Mouse (Mus musculus): ENCODE measurements around the gene Zfyve28. TPM values are rescaled to one million over a fixed set of nuclear protein-coding genes. Genes with fewer than 3 reads are reported as not detected.
A peak's percentile ranks its signal among the peaks of the same experiment; 100 is the strongest.

The Zfyve28 gene
- total RNA-seq, 2 experiments from 2014 or later = 0.66 to 1.2 TPM

- intact Hi-C loops (cut with DNase I; ENCODE audit: low total_unique reads) = no loop called here
- no peak for DNase-seq
Observed at GRCm38 (mm10) chr5:34287838-34288145, 457 bp downstream of the Zfyve28 start.

DNA sequence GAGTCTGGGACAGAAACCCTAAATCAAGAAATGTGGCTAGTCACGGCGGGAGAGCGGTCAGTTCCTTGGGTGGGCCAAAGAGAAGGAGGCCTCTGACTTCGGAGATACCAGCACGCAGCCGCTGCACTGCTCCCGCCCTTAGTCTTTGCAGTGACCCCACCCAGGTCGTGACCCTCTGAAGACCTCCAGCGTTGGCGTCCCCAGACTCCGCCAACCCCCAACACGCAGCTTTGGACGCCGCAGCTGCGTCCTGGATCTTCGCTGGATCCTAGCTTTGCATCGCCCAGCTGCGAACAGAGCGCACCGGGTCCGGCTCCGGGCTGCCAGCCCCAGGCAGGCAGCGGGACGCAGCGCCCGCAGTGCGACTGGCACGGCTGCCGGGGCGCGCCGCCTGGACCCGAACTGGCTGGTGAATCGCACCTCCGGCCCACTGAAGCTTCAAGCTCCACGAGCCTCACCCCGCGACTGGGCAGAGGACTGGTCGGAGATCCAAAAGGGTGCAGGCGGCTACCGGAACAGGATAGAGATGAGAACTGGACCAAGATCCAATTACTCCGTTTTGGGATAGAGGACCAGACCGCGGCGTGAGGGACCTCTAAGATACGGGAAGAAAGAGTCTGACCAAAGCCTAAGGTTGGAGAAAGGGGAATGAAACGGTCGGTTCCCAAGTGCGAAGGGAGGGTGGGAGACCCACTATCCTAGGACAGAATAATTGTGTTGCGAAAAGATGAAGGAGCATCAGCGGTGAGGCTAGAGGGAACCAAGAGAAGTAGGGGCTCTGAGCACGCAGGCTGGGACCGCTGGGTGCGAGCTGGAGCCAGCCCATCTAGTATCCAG is 1.0 kb downstream of the Zfyve28 start:
- intact Hi-C loops (cut with DNase I; ENCODE audit: low total_unique reads) = no loop called here
- peak; percentile 18 for DNase-seq

DNA sequence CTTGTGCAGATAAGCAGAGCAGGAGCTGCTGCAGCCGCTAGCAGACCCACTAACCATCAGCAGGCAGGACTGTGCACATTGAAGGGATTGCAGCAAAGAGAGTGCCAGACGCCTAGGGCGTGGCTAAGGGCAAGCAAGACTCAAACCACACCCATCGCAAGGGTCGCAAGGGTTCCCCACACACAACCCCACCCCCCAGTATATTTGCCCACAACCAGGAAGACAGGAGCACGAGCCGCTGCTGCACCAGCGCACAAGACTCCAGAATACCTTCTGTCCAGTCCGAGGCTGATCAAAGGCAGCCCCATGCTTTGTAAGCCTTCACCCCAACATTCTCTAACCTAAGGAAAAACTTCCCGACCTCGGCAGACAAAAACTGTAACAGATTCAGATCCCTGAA is 1.7 kb downstream of the Zfyve28 start:
- intact Hi-C loops (cut with DNase I; ENCODE audit: low total_unique reads) = no loop called here
- DNase-seq = no peak

- no peak for DNase-seq
- intact Hi-C loops (cut with DNase I; ENCODE audit: low total_unique reads) = no loop called here
Observed at GRCm38 (mm10) chr5:34285285-34285684, 3.0 kb downstream of the Zfyve28 start.

- no peak for DNase-seq
- intact Hi-C loops (cut with DNase I; ENCODE audit: low total_unique reads) = no loop called here
Observed at GRCm38 (mm10) chr5:34284156-34284750, 4.0 kb downstream of the Zfyve28 start.

GRCm38 (mm10) chr5:34283355-34283754 is 4.9 kb downstream of the Zfyve28 start:
- no peak for DNase-seq
- intact Hi-C loops (cut with DNase I; ENCODE audit: low total_unique reads) = no loop called here

DNA sequence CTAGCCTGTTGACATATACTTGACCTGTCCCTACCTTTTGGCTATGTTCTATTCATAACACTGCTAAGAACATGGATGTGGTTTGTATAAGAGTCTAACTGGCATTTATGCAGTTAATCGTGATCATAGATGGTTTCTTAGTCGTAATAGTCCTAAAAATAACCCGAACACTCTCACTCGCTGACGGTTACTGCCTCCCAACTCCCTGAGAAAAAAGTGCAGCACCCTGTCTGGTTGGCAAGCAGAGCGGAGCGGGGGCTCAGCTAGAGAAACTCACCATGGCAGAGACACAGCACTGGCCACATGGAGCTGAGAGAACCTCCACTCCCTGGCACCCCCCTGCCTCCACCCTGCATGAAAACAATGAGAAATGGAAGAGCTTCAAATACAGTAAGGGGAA is 7.3 kb downstream of the Zfyve28 start:
- no peak for DNase-seq
- intact Hi-C loops (cut with DNase I; ENCODE audit: low total_unique reads) = no loop called here

- intact Hi-C loops (cut with DNase I; ENCODE audit: low total_unique reads) = no loop called here
- no peak for DNase-seq
Observed at GRCm38 (mm10) chr5:34279214-34279613, 9.0 kb downstream of the Zfyve28 start.

GRCm38 (mm10) chr5:34278058-34278457 is 10.2 kb downstream of the Zfyve28 start:
- intact Hi-C loops (cut with DNase I; ENCODE audit: low total_unique reads) = no loop called here
- DNase-seq = no peak

- intact Hi-C loops (cut with DNase I; ENCODE audit: low total_unique reads) = no loop called here
- no peak for DNase-seq
Observed at GRCm38 (mm10) chr5:34276746-34277145, 11.5 kb downstream of the Zfyve28 start.

DNA sequence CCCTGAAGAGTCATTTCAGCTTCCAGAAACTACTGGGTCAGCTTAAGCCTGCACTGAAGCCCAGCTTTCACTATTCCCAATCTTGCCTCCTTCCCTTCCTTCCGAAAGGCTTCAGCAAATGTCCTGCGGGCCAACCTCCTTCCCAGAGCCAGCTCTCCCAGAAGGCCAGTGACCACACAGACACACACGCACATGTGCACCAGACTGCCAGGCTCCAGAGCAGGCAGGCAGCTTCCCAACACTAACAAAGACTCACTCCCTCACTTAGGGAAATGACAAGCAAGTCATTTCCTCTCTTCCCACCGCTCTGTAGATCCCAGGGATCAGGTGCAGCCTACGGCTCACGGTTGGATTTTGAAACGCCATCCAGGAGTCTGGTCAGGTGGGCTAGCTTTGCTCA is 12.1 kb downstream of the Zfyve28 start:
- no peak for DNase-seq
- intact Hi-C loops (cut with DNase I; ENCODE audit: low total_unique reads) = no loop called here

- DNase-seq = no peak
- intact Hi-C loops (cut with DNase I; ENCODE audit: low total_unique reads) = no loop called here
Observed at GRCm38 (mm10) chr5:34274676-34275293, 13.5 kb downstream of the Zfyve28 start.

DNA sequence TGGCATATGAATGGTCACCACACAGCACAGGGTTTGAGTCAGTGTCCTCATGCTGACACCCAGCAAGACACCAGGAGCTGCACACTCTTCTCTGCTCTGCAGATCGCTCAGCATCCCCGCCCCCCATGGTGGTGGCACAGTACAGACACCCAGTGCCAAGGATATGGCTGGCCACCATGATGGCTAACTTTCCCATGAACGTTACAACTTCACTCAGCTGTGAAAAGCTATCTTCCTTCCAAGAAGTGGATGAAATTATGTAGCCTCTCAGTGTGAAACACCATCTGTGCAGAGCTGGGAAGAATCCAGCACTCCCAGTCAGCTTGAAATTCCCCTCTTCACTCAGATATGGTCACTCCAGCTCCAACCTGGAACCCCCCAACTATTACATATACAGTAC is 14.0 kb downstream of the Zfyve28 start:
- DNase-seq = no peak

DNA sequence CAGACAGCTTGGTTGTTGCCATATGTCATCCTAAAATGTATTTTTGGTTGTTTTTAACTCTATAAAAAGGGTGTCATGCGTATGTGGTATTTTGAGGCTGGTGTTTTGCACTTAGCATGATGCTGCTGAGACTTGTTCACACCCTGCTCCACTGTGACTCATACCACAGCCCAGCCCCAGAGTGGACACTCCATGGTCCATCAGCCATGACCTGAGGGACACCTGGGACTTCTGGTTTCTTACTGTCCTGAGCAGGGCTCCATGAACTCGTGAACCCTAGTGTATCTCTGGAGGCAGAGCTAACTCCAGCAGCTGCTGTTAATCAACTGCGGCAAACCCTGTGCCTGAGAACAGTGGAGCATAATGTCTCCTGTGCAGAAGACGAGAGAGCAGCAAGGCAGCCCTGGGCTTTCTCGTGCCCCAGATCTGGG is 15.0 kb downstream of the Zfyve28 start:
- intact Hi-C loops (cut with DNase I; ENCODE audit: low total_unique reads) = no loop called here
- DNase-seq = no peak

More for the DNA sequence above, 14.0 kb downstream of the Zfyve28 start:
- intact Hi-C loops (cut with DNase I; ENCODE audit: low total_unique reads) = no loop called here

GRCm38 (mm10) chr5:34271743-34272142 is 16.5 kb downstream of the Zfyve28 start:
- intact Hi-C loops (cut with DNase I; ENCODE audit: low total_unique reads) = no loop called here
- DNase-seq = no peak

- DNase-seq = no peak
- intact Hi-C loops (cut with DNase I; ENCODE audit: low total_unique reads) = no loop called here
Observed at GRCm38 (mm10) chr5:34269921-34270465, 18.3 kb downstream of the Zfyve28 start.

DNA sequence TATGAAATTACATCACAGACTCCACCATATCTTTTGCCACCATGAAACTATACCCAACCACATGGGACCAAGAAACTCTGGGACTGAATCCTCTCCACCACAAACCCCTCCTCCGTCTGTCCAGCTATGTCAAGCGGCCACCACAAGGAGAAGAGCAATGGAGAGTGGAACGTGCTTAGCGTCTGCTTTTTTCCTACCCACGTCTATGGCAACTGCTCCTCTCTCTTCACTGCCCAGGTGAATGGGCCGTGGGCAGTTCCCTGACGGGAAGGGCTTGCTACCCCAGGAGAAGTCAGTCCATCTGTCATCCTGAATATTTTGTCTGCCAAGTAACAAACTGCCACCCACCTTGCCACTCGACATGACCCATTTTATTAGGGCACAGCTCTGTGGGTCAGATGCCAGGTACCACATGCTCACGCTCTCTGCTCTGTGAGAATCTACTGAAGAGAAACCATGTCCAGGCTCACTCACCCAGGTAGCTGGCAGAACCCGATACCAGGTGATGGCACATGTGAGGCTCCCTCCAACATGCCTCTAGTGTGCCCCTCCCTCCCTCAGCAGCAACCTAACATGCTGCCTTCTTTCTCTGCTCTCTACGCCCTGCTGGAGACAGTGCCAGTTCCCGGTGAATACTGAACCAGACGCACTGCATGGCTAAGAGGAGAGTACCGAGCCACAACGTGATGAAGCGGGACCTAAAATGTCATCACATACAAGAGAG is 18.9 kb downstream of the Zfyve28 start:
- DNase-seq = no peak
- intact Hi-C loops (cut with DNase I; ENCODE audit: low total_unique reads) = no loop called here

GRCm38 (mm10) chr5:34266065-34266464 is 22.2 kb downstream of the Zfyve28 start:
- intact Hi-C loops (cut with DNase I; ENCODE audit: low total_unique reads) = no loop called here

GRCm38 (mm10) chr5:34259172-34259816 is 29.0 kb downstream of the Zfyve28 start:
- DNase-seq = no peak
- intact Hi-C loops (cut with DNase I; ENCODE audit: low total_unique reads) = no loop called here

More at GRCm38 (mm10) chr5:34266065-34266464, 22.2 kb downstream of the Zfyve28 start:
- DNase-seq = no peak
